Mouse (Mus musculus) heart, adult 2 months (tissue): ENCODE measurements around the gene Schip1.

Experiments
- CTCF ChIP-seq: fragments of 200-600 bp; IDR thresholded peaks from 2 replicates; pipeline ENCODE4 v1.8.1; 2022; ENCODE audit warnings: antibody characterized with exemption, mild to moderate bottlenecking, moderate library complexity
- POLR2A ChIP-seq: fragments of 200-500 bp; IDR thresholded peaks from 2 replicates; pipeline ENCODE4 v1.6.1; 2011; ENCODE audit warnings: mild to moderate bottlenecking, low read depth, low read length, control low read depth; ENCODE audit not compliant: insufficient read depth

DNA sequence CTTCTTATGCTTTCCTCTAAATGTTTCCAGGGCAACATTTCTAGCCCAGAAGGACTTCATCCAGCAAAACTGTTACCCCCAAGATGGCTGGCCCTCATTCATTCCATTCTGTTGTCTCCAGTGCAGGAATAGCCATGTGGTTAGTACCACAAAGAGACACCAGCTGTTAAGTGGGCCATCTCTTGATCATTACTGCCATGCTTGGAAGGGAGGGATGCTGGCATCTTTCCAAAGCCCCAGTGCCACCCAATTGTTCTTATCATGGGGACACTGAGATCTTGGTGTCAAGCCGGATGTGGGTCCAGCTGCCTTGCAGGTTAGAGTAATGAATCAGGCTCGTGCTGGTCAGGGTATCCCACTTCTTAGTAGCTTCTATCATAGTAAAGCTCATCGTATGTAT lies 557.4 kb downstream of the Schip1 start:
- no peak for TF ChIP-seq CTCF
- no peak for TF ChIP-seq POLR2A
